Mouse (Mus musculus): ENCODE measurements around the gene Pcsk4. TPM values are rescaled to one million over a fixed set of nuclear protein-coding genes. Genes with fewer than 3 reads are reported as not detected.
"Not testable (repeated sequence)": the region's sequence is repeated elsewhere in the genome, so short reads cannot be mapped to it uniquely, and the experiment has no call there.

Gene Pcsk4
- polyA plus RNA-seq, 1 experiment from 2014 or later: 8.1 TPM

DNA sequence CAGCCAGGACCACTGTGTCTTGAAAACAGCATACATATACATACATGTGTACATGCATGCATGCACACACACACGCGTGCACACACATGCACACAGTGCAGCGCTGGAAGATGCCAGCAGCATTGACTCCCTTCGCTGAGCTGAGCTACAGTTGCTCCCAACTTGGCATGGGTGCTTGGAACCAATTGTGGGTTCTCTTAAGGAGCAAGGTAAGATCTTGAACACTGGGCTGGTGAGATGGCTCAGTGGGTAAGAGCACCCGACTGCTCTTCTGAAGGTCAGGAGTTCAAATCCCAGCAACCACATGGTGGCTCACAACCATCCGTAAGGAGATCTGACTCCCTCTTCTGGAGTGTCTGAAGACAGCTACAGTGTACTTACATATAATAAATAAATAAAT is 16.6 kb upstream of the Pcsk4 start:
- 84% methylated on average over 6 of the region's 6 CpGs for WGBS
- Histone ChIP-seq H3K27me3 (replicated peaks) (peaks cover 75% of the 10 kb centered on the region), H3K4me1 (replicated peaks) (peaks cover 70% of the 10 kb centered on the region)
- not testable (repeated sequence) for H3K4me3 ChIP-seq (replicated peaks); ATAC-seq; H3K27ac ChIP-seq; H3K36me3 ChIP-seq; H3K9ac ChIP-seq; H3K4me2 ChIP-seq (replicated peaks); H3K9me3 ChIP-seq

DNA sequence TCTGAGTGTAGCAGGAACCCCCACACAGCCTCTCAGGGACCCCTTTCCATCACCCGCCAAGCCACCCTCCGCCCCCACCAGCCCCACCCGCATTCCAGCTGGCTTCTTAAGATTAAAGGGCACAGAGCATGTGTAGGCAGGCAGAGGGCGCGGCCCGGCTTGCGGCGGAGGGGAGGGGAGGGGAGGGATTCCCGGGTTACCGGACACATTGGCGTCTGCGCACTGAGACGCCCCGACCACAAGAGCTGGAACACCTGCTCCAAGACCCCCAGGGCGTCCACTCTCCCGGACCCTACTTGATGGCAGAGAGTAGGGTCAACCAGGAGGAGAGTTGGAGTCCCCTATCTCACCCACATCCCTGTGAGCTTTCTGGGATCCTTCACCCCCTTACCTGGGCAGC is 15.8 kb upstream of the Pcsk4 start:
- Histone ChIP-seq H3K4me1 (replicated peaks) (peaks cover 66% of the 10 kb centered on the region), H3K9ac (peak overlapping the region; percentile 17; the same call in 1 of the 2 replicates), H3K36me3 (no peaks in the 10 kb centered on the region), H3K9me3 (no peaks in the 10 kb centered on the region), H3K27me3 (replicated peaks) (peaks cover 78% of the 10 kb centered on the region), H3K4me3 (replicated peaks) (peak overlapping the region; percentile 21), H3K4me2 (replicated peaks) (peak overlapping the region; percentile 67), H3K27ac (0 out of 2 replicates have a peak overlapping the region, but pooled peaks have one; percentile 61)
- 3% methylated on average over 16 of the region's 16 CpGs for WGBS
- peak; percentile 18; the same call in 1 of the 2 replicates for ATAC-seq

DNA sequence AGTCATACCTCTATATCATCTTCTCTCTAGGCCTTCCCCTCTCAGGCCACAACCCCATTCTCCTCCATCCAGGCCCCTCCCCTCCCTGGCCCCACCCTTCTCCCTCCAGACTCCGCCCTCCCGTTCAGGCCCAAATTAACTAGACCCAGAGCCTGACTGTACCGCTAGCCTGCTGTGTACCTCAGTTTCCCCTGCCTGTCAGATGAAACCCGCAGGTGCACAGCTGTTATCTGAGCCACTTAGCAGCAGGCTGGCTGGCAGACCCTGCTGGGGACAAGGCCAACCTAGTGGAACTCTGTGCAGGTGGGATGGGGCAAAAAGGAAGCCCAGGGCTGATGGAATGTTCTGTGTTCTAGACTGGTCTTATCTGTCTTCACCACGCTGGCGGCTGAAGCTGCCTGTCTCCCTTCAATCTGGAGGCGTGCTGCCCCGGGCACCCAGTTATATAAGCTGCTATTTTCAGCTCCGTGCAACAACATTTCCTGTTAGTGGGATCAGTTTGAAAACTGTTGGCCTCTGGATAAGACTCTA is 14.9 kb upstream of the Pcsk4 start:
- peaks cover 65% of the 10 kb centered on the region for H3K4me1 ChIP-seq (replicated peaks)
- H3K9me3 ChIP-seq: no peaks in the 10 kb centered on the region

DNA sequence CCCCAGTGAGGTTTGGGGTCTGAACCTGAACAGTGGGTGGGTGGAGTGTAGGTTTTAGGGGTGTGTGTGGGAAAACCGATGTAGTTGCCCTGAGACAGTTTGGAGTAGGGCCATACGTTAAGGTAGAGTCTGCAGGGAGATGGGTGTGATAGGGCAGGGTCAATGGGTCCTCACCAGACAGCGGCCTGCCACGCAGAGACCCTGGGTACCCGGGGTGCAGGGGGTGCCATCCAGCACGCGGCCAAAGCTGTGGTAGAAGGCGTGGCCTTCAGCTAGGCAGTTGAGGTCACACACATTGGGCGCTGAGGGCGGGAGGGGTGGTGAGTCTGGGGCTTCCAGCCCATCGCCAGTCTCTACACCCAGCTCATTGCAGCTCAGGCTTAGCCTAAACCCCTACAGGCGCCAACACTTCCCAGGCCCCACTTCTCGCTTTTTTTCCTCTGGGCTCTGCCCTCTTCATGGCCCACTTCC is 14.2 kb upstream of the Pcsk4 start:
- H3K4me1 ChIP-seq (replicated peaks): peaks cover 57% of the 10 kb centered on the region
- peak overlapping the region; percentile 67 for H3K4me2 ChIP-seq (replicated peaks)
- H3K9ac ChIP-seq: no peak overlapping the region
- WGBS: 35% methylated on average over 13 of the region's 13 CpGs
- no peaks in the 10 kb centered on the region for H3K9me3 ChIP-seq
- peak overlapping the region; percentile 36; the same call in 1 of the 2 replicates for H3K27ac ChIP-seq
- H3K36me3 ChIP-seq: no peaks in the 10 kb centered on the region
- peak overlapping the region; percentile 32 for H3K4me3 ChIP-seq (replicated peaks)
- H3K27me3 ChIP-seq (replicated peaks): peaks cover 62% of the 10 kb centered on the region
- 0 out of 2 replicates have a peak, but pooled peaks have one; percentile 1 for ATAC-seq

More for the DNA sequence above, 14.9 kb upstream of the Pcsk4 start:
- Histone ChIP-seq H3K27me3 (replicated peaks) (peaks cover 70% of the 10 kb centered on the region), H3K4me3 (replicated peaks) (no peak overlapping the region), H3K9ac (no peak overlapping the region), H3K4me2 (replicated peaks) (peak overlapping the region; percentile 67), H3K27ac (peak overlapping the region; percentile 61), H3K36me3 (no peaks in the 10 kb centered on the region)
- peak; percentile 14; the same call in 1 of the 2 replicates for ATAC-seq
- 31% methylated on average over 9 of the region's 9 CpGs for WGBS

DNA sequence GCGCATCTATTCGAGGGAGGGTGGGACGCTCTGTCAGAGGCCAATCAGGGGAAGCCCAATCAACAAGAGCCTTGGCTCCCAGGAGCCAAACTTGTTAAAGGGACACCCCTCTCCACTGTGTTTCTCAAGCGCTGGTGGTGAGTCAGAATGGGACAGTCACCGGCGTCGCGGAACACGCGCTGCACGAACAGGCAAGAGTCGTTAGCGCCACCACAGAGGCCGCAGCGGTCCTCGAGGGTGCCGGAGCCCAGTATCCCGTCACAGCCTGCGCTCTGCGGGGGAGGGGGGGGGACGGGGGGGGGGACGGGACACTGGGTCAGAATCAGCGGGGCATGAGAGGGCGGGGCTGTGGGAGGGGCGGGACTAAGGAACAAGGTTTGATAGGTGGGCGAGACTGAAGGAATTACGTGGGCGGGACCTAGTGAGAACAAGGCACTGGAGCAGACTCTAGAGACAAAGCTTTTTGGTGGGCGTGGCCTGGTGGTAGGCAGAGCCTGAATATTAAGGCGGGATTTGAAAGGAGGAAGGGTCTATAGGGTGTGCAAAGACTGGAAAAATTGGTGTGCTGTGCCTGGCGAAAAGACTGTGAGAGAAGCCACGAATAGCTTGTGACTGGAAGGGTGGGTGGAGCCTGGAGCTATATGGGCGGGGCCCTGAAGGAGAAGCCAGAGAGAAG is 13.6 kb upstream of the Pcsk4 start:
- peak overlapping the region; percentile 67 for H3K4me2 ChIP-seq (replicated peaks)
- WGBS: 1% methylated on average over 30 of the region's 33 CpGs
- no peak overlapping the region for H3K27ac ChIP-seq
- peaks cover 52% of the 10 kb centered on the region for H3K4me1 ChIP-seq (replicated peaks)
- no peaks in the 10 kb centered on the region for H3K36me3 ChIP-seq
- peak overlapping the region; percentile 32 for H3K4me3 ChIP-seq (replicated peaks)
- peak; percentile 60 for ATAC-seq
- no peaks in the 10 kb centered on the region for H3K9me3 ChIP-seq
- peak overlapping the region; percentile 28; the same call in 1 of the 2 replicates for H3K9ac ChIP-seq
- peaks cover 57% of the 10 kb centered on the region for H3K27me3 ChIP-seq (replicated peaks)

DNA sequence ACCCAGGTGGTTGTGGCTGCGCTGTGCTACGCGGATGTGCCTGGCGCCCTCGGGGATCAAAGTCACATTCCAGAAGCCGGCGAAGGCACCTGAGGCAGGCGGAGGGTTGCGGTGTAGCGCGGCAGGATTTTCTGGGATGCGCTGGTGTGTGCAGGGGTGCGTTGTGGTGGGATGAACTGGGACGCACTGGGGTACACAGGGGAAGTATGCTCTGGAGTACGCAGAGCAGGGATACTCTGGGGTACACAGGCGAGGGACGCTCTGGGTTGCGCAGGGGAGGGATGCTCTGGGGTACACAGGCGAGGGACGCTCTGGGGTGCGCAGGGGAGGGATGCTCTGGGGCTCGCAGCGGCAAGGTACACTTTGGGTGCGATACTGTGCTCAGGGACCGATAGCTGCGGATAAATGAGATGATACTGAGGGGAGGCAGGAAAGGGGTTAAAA is 13.0 kb upstream of the Pcsk4 start:
- H3K4me1 ChIP-seq (replicated peaks): peaks cover 46% of the 10 kb centered on the region
- no peaks in the 10 kb centered on the region for H3K36me3 ChIP-seq
- no peak; the same call in 1 of the 2 replicates for ATAC-seq
- 2% methylated on average over 26 of the region's 26 CpGs for WGBS
- H3K4me3 ChIP-seq (replicated peaks): peak overlapping the region; percentile 32
- peak overlapping the region; percentile 67 for H3K4me2 ChIP-seq (replicated peaks)
- no peak overlapping the region for H3K27ac ChIP-seq
- H3K27me3 ChIP-seq (replicated peaks): peaks cover 51% of the 10 kb centered on the region
- H3K9me3 ChIP-seq: no peaks in the 10 kb centered on the region
- peak overlapping the region; percentile 2; the same call in 1 of the 2 replicates for H3K9ac ChIP-seq

DNA sequence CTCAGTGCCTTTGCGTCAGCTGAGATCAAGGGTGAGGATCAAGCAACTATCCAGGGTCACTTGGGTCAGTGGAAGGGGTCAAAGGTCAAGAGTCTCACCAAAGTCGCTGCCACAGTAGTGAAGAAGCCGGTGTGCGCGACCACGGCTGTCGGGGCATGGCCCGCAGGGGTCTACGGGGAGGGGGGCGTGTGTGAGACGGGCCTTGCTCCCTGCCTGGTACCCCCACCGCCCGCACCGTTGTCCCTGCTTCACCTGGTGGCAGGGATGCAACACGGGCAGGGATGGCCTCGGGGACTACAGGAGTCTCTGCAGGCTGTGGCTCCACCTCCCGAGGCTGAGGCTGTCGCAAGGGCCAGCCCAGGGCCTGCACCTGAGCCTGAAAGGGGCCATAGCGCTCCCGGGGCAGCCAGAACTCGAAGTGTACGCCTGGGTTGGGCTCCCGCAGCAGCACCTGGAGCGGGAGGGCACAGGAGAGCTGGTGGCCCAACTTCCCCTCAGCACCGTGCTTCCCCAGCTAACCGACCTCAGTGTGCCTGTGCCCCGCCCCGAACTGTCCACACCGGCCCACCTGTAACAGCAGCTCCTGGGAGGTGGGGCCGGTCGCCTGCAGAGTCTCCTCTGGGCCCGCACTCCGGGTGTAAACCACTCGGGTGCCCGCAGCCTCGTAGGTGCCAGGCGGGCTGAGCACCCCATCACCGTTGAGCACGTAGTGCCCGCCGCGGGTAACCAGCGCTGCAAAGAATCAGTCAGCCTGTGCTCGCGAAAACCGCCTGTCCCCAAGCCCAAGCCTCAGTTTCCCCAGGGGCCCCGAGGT is 12.4 kb upstream of the Pcsk4 start:
- ATAC-seq: no peak
- peaks cover 49% of the 10 kb centered on the region for H3K27me3 ChIP-seq (replicated peaks)
- H3K4me2 ChIP-seq (replicated peaks): peak overlapping the region; percentile 67
- peak overlapping the region; percentile 2; the same call in 1 of the 2 replicates for H3K9ac ChIP-seq
- H3K4me3 ChIP-seq (replicated peaks): peak overlapping the region; percentile 32
- H3K9me3 ChIP-seq: no peaks in the 10 kb centered on the region
- peaks cover 44% of the 10 kb centered on the region for H3K4me1 ChIP-seq (replicated peaks)
- H3K36me3 ChIP-seq: no peaks in the 10 kb centered on the region
- H3K27ac ChIP-seq: no peak overlapping the region
- 6% methylated on average over 47 of the region's 47 CpGs for WGBS

DNA sequence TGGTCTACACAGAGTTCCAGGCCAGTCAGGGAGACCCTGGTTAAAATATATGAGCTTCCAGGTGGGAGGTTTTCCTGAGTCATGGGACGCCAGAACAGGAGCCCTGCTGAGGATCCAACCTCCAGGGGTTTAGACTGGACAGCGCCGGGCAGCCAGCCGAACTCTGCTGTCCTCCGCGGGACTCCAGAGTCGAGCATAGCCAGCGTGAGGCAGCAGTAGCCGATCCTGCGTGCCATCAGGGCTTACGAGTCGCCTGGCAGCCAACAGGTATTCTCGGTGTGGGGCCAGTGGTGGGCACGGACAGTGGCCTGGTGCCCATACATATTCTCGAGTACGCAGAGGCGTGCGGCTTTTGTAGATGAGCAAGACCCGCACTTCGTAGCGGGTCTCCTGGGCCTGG is 11.7 kb upstream of the Pcsk4 start:
- 33% methylated on average over 21 of the region's 21 CpGs for whole genome bisulfite sequencing
- no peak for ATAC-seq
- no peak overlapping the region for H3K4me2 ChIP-seq (replicated peaks)
- H3K36me3 ChIP-seq: no peaks in the 10 kb centered on the region
- H3K9me3 ChIP-seq: no peaks in the 10 kb centered on the region
- H3K27me3 ChIP-seq (replicated peaks): peaks cover 49% of the 10 kb centered on the region
- peaks cover 44% of the 10 kb centered on the region for H3K4me1 ChIP-seq (replicated peaks)
- H3K27ac ChIP-seq: no peak overlapping the region
- no peak overlapping the region for H3K4me3 ChIP-seq (replicated peaks)
- H3K9ac ChIP-seq: no peak overlapping the region

DNA sequence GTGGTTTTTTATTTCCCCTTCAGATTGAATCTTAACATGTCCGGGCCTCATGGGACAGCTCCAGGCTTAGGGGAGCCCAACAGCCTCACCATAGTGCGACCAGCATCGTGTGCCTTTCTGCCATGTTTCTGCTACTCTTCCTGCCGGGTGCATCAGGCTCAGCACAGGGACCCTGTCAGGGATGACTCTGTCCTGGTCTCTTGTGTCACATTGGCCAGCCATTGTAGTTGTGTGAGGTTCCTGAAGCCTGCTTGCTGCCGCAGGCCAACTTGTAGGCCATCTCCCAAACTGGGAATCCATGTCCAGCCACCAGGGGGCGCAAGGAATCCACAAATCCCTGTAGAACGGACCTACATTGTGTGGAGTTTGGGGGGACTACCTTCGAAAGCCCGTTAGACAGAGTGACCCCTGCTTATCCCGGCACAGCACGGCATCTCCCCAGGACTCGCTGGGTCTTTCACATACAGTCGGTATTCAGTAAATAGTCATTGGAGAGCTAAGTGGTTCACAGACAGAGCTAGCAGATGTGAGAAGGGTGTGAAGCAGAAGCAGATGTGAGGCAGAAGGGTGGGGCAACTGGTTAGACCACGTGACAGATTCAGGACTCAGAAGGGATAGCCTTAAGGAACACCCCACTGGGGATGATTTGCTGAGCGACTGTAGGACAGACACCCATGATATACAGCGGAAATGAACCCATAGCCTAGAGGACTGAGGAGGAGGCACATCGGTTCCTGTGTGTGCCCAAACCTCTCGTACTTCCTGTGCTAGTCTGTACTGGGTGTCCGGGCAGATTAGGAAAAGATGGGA is 10.8 kb upstream of the Pcsk4 start:
- Histone ChIP-seq H3K4me1 (replicated peaks) (peaks cover 39% of the 10 kb centered on the region), H3K27me3 (replicated peaks) (peaks cover 43% of the 10 kb centered on the region), H3K4me2 (replicated peaks) (peak overlapping the region; percentile 33; the same call in 1 of the 2 replicates), H3K9me3 (no peaks in the 10 kb centered on the region), H3K4me3 (replicated peaks) (no peak overlapping the region), H3K36me3 (no peaks in the 10 kb centered on the region), H3K9ac (no peak overlapping the region), H3K27ac (no peak overlapping the region)
- ATAC-seq: 0 out of 2 replicates have a peak, but pooled peaks have one; percentile 15
- WGBS: 22% methylated on average over 19 of the region's 19 CpGs

DNA sequence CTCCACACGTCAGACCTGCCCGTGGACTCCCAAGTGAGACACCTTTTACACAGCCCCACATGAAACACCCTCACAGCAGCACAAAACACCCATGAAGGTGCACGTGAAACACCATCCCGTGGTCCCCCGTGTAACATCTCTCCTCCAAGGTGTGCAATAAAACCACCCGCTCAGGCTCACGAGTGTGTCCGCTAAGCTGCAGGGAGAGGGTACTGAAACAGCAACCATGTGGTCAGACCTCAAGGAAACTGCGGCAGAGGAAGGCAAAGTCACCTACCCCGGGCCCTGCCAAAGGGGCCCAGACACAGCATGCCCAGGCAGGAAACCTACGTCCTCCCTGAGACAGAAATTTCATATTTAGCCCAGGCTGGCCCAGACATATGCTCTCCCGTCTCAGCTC is 7.0 kb upstream of the Pcsk4 start:
- Histone ChIP-seq H3K36me3 (0 out of 2 replicates have a peak, but pooled peaks cover 2% of the 10 kb centered on the region), H3K4me3 (replicated peaks) (no peak overlapping the region), H3K9ac (no peak overlapping the region), H3K9me3 (no peaks in the 10 kb centered on the region), H3K27me3 (replicated peaks) (peaks cover 9% of the 10 kb centered on the region), H3K4me1 (replicated peaks) (peaks cover 17% of the 10 kb centered on the region), H3K27ac (no peak overlapping the region), H3K4me2 (replicated peaks) (no peak overlapping the region)
- 90% methylated on average over 12 of the region's 12 CpGs for WGBS
- no peak for ATAC-seq

DNA sequence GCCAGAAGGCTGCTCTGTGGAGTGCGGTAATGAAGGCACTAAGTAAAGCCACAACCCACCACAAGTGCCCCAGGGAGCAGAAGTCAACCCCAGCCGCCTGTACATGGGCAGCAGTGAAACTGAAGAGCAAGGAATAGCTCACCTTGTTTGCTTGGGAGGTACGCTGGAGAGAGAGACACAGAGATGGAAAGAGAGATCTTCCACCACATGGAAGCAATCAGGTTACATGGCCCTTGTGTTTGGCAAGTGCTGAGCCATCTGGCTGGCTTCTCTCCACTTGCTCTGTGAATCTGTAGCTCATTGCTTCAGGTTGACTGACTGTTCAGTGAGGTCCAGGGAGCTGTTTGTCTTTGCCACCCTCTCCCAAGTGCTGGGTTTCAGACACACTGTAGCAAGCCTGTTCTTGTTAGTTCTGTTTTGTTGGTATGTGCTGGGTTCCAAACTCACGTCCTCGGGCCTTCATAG is 3.3 kb upstream of the Pcsk4 start:
- Histone ChIP-seq H3K36me3 (0 out of 2 replicates have a peak, but pooled peaks cover 2% of the 10 kb centered on the region), H3K4me2 (replicated peaks) (peak overlapping the region; percentile 93), H3K4me3 (replicated peaks) (no peak overlapping the region), H3K9ac (peak overlapping the region; percentile 24), H3K9me3 (no peaks in the 10 kb centered on the region), H3K27ac (peak overlapping the region; percentile 84), H3K4me1 (replicated peaks) (peaks cover 35% of the 10 kb centered on the region), H3K27me3 (replicated peaks) (no peaks in the 10 kb centered on the region)
- no peak for ATAC-seq
- 72% methylated on average over 5 of the region's 5 CpGs for WGBS

Data from intestine, embryonic 15.5 days (tissue).